Mouse (Mus musculus) myocyte (in vitro differentiated cells): ENCODE data around the gene Slc39a12.

Experiments
- CEBPB ChIP-seq: IDR thresholded peaks from 2 replicates; pipeline ENCODE4 v1.6.1; 2011; ENCODE audit warnings: mild to moderate bottlenecking, moderate library complexity; ENCODE audit not compliant: poor library complexity, insufficient read depth, severe bottlenecking
- E2F4 ChIP-seq: IDR thresholded peaks from one replicate; pipeline ENCODE4 v1.6.1; 2011; ENCODE audit warnings: mild to moderate bottlenecking, control low read depth, moderate library complexity; ENCODE audit not compliant: insufficient read depth
- MAX ChIP-seq: IDR thresholded peaks from one replicate; pipeline ENCODE4 v1.6.1; 2011; ENCODE audit warnings: low read depth, mild to moderate bottlenecking, control low read depth
- MYOD1 ChIP-seq, 3 experiments: IDR thresholded peaks; one replicate each; pipeline ENCODE4 v1.6.1; 2011; ENCODE audit warnings: control low read depth in 2 of 3, low read depth in 2 of 3, mild to moderate bottlenecking in 2 of 3, moderate library complexity in 1 of 3; ENCODE audit not compliant: insufficient read length in 2 of 3, control insufficient read depth in 1 of 3
- MYOG ChIP-seq, 3 experiments: IDR thresholded peaks; one replicate each; pipeline ENCODE4 v1.6.1; 2011; ENCODE audit warnings: control low read depth in 2 of 3, low read depth in 2 of 3, mild to moderate bottlenecking in 2 of 3; ENCODE audit not compliant: insufficient read length in 2 of 3, control insufficient read depth in 1 of 3, insufficient read depth in 1 of 3
- POLR2A ChIP-seq: IDR thresholded peaks from one replicate; pipeline ENCODE4 v1.6.1; 2011; ENCODE audit warnings: low read depth, mild to moderate bottlenecking, control low read depth, moderate library complexity; ENCODE audit not compliant: insufficient read length
- POLR2AphosphoS2 ChIP-seq: IDR thresholded peaks from one replicate; pipeline ENCODE4 v1.6.1; 2011; ENCODE audit warnings: low read depth, control low read depth; ENCODE audit not compliant: insufficient read length
- REST ChIP-seq: IDR thresholded peaks from one replicate; pipeline ENCODE4 v1.6.1; 2011; ENCODE audit warnings: mild to moderate bottlenecking, control low read depth, moderate library complexity; ENCODE audit not compliant: insufficient read depth, insufficient read length
- TCF12 ChIP-seq: IDR thresholded peaks from one replicate; pipeline ENCODE4 v1.6.1; 2011; ENCODE audit warnings: mild to moderate bottlenecking, control low read depth; ENCODE audit not compliant: poor library complexity, insufficient read depth, severe bottlenecking
- TCF3 ChIP-seq: IDR thresholded peaks from one replicate; pipeline ENCODE4 v1.6.1; 2011; ENCODE audit warnings: low read depth, control low read depth; ENCODE audit not compliant: insufficient read length
- USF1 ChIP-seq: IDR thresholded peaks from one replicate; pipeline ENCODE4 v1.6.1; 2011; ENCODE audit warnings: low read depth, mild to moderate bottlenecking, control low read depth, moderate library complexity

DNA sequence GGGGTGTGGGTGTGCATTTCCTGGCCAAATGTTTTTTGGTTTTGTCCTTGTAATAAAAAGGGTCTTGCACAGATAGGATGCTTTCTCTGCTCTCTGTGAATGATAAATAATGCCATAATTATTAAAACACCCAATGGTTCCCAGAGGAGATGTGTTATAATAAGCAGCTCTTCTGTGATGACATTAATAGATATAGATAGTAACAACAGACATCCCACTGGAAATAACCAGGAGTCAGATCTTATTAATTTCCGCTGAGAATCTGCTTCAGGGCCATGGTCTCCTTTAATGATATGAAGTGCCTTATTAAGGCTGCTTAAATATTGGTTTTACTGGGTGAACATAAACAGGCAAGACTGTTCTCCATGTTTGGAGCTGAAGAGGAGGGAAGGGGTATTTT is 2.8 kb downstream of the Slc39a12 start:
- TF ChIP-seq TCF3 (no peak), E2F4 (no peak), POLR2A (no peak), TCF12 (no peak), MYOG (IDR thresholded peaks at IDR 0.05; ENCODE audit: control insufficient read depth in 1 of 3, insufficient read depth in 1 of 3, insufficient read length in 2 of 3, low read depth in 2 of 3) (no peak), USF1 (no peak), CEBPB (no peak), POLR2AphosphoS2 (no peak), MAX (no peak), MYOD1 (IDR thresholded peaks at IDR 0.05; ENCODE audit: control insufficient read depth in 1 of 3, insufficient read length in 2 of 3, low read depth in 2 of 3) (no peak), REST (no peak)
